Mouse (Mus musculus) intestine, embryonic 14.5 days (tissue): ENCODE results near the gene Abhd12. TPM values are rescaled to one million over a fixed set of nuclear protein-coding genes. Genes with fewer than 3 reads are reported as not detected.
A peak's percentile ranks its signal among the peaks of the same experiment; 100 is the strongest.
"Not testable (repeated sequence)": the region's sequence is repeated elsewhere in the genome, so short reads cannot be mapped to it uniquely, and the experiment has no call there.

ENCODE experiments used
- ATAC-seq: fragments of 200-750 bp; cut with Nextera tagmentation; replicated peaks from 2 replicates; pipeline ENCODE4 v1.8.0; 2017; ENCODE audit warnings: low read depth, moderate number of reproducible peaks, moderate TSS enrichment, moderate library complexity; ENCODE audit not compliant: low FRiP score, low TSS enrichment
- DNase-seq: peaks from one replicate; pipeline ENCODE4 v3.0.0-alpha.2; 2018; ENCODE audit warnings: low spot score
- H3K27ac ChIP-seq: fragments of 300-500 bp; sonication (generic); 2 replicates; pipeline ENCODE4 v1.5.1; 2014; ENCODE audit warnings: low read depth, mild to moderate bottlenecking, control low read depth
- H3K27me3 ChIP-seq: fragments of 300-500 bp; sonication (generic); replicated peaks from 2 replicates; pipeline ENCODE4 v1.6.1; 2014; ENCODE audit warnings: low read length, control low read depth; ENCODE audit not compliant: control insufficient read depth, insufficient read depth
- H3K36me3 ChIP-seq: fragments of 300-500 bp; sonication (generic); 2 replicates; pipeline ENCODE4 v1.6.1; 2014; ENCODE audit warnings: low read length, control low read depth; ENCODE audit not compliant: control insufficient read depth, insufficient read depth
- H3K4me1 ChIP-seq: fragments of 300-500 bp; sonication (generic); replicated peaks from 2 replicates; pipeline ENCODE4 v1.6.1; 2014; ENCODE audit warnings: low read length, control low read depth, mixed read lengths; ENCODE audit not compliant: control insufficient read depth, insufficient read depth
- H3K4me2 ChIP-seq: fragments of 300-500 bp; sonication (generic); 2 replicates; pipeline ENCODE4 v1.6.1; 2014; ENCODE audit warnings: low read length
- H3K4me3 ChIP-seq: fragments of 300-500 bp; sonication (generic); 2 replicates; pipeline ENCODE4 v1.5.1; 2014; ENCODE audit warnings: low read depth, low read length, control low read depth, mixed read lengths
- H3K9ac ChIP-seq: fragments of 300-500 bp; sonication (generic); 2 replicates; pipeline ENCODE4 v1.6.1; 2014; ENCODE audit warnings: mild to moderate bottlenecking, low read length
- H3K9me3 ChIP-seq: fragments of 300-500 bp; sonication (generic); 2 replicates; pipeline ENCODE4 v1.6.1; 2016; ENCODE audit warnings: low read length, control low read depth; ENCODE audit not compliant: control insufficient read depth
- WGBS: fragments of 180-500 bp; shearing (Covaris S2); extraction: QIAGEN DNeasy Blood & Tissue Kit; methylation state at CpG from one replicate; pipeline ENCODE4 v1.1.7; 2014; 5-methylcytosine and 5-hydroxymethylcytosine counted together
- polyA plus RNA-seq: library from polyadenylated mRNA; unstranded; fragments of >200 nt; fragmentation: Nextera tagmentation; extraction: Ambion mirVana; gene quantifications from 2 replicates; pipeline ENCODE4 v1.2.1, GENCODE M21; 2014

Gene Abhd12
- 52.1 and 53.8 TPM in 2 replicates for polyA plus RNA-seq

DNA sequence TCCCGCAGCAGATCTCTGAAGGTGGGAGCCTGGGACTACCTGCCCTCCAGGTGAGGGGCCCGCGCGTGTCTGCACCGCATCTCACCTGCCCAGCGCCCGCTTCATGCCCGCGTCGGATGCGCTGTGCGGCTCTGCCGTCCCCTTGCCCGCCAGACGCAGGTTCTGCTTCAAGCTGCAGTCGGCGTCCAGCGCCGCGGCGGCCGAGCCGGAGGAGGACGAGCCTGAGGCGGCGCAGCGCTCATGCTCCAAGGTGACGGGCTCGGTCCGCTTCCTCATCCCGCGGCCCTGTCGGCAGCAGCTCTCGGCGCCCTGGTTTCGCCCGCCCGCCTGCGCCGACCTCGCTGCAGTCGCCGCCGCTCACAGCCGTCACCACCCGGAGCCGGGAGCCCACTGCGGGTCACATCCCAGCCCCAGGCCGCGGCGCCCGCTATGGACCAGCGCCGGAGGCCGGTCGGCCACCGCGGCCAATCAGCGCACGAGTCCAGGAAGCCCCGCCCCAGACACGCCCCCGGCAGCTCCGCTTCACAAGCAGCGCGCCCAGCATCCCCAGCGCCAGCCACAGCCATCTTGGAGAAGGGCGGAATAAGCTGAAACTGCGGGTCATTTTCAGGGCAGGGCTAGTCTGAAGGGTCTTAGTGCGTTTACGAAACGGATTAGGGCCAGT is at the start of gene Abhd12:
TSS of gene Abhd12 (minus strand) at position 470 of the 664 bp plus-strand sequence.
- Histone ChIP-seq H3K9me3 (no peaks in the 10 kb centered on the region), H3K4me3 (peak within 1 kb of the TSS; percentile 78), H3K27ac (peak within 1 kb of the TSS; percentile 82), H3K9ac (peak within 1 kb of the TSS; percentile 73), H3K4me2 (peak within 1 kb of the TSS; percentile 63), H3K27me3 (no peaks in the 10 kb centered on the region), H3K4me1 (peaks cover 14% of the 10 kb centered on the region), H3K36me3 (0 out of 2 replicates have a peak, but pooled peaks cover 4% of the 10 kb centered on the region)
- ATAC-seq (peak; percentile 96), DNase-seq (peak; percentile 99)
- 0% methylated on average over 63 of the region's 72 CpGs for WGBS

DNA sequence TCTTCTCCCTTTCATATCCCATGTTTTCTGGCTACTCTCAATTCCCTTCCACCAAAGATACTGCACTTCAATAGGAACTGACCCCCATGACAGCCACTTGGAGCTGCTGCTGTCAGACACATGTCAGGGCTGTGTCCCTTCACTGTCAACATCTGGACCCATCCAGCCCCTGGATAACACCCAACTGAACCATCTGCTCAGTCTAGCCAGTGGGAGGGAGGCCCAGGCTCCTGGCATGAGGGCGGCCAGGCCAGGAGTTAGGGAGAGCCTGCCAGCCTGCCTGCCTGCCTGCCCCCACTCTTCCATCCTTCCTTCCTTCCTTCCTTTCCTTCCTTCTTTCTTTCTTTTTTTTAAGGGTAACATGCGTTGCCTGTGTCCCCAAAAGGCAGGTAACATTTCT is 46.7 kb upstream of the Abhd12 start:
- peaks cover 62% of the 10 kb centered on the region for H3K36me3 ChIP-seq
- no peak for ATAC-seq
- H3K9ac ChIP-seq = no peak overlapping the region
- no peaks in the 10 kb centered on the region for H3K4me1 ChIP-seq
- H3K4me3 ChIP-seq = no peak overlapping the region
- H3K27me3 ChIP-seq = no peaks in the 10 kb centered on the region
- no peak for DNase-seq
- 85% methylated on average over 2 of the region's 2 CpGs for WGBS
- no peaks in the 10 kb centered on the region for H3K9me3 ChIP-seq
- H3K27ac ChIP-seq = no peak overlapping the region
- no peak overlapping the region for H3K4me2 ChIP-seq

DNA sequence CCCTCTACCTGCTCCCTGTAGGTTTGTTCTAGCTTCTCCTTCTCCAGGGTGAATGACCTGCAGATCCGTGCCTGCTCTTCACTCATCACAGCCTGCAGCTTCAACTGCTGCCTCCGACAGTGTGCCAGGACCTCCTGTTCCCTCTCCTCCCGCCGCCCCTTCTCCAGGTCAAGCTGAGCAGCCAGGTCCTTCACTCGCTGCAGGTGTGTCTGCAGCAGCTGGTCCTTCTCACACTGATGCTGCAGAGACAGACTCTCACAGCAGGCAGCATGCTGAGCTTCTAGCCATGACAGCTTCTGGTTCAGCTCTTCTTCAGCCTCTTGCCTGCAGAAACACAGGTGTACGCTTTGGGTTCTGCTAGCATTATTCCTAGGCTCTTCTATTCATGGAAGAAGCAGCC is 45.5 kb upstream of the Abhd12 start:
- ATAC-seq (no peak), DNase-seq (no peak)
- Histone ChIP-seq H3K4me2 (no peak overlapping the region), H3K27me3 (no peaks in the 10 kb centered on the region), H3K4me3 (no peak overlapping the region), H3K9ac (no peak overlapping the region), H3K36me3 (peaks cover 51% of the 10 kb centered on the region), H3K27ac (no peak overlapping the region), H3K4me1 (no peaks in the 10 kb centered on the region), H3K9me3 (no peaks in the 10 kb centered on the region)
- 85% methylated on average over 6 of the region's 6 CpGs for WGBS

DNA sequence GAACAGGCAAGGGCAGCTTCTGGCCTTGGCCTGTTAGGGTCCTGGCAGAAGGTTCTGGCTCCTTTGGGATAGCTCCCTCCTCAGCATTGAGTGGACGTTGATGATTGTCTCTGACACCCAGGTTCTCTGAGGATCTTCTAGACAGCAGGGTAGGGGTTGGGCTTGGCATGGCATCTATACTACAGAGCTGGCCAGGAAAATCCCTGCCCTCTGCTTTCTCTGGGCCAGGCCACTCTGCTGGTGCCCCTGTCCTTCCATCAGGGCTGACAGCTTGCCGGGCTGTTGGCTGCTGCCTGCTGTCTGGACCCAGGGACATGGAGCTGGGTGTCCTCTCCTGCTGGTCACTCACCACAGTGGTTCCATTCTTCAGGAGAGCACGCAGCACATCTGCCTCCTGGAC is 45.1 kb upstream of the Abhd12 start:
- Histone ChIP-seq H3K4me3 (no peak overlapping the region), H3K27me3 (no peaks in the 10 kb centered on the region), H3K4me2 (no peak overlapping the region), H3K4me1 (no peaks in the 10 kb centered on the region), H3K9ac (no peak overlapping the region), H3K27ac (no peak overlapping the region), H3K9me3 (no peaks in the 10 kb centered on the region), H3K36me3 (peaks cover 51% of the 10 kb centered on the region)
- ATAC-seq = no peak
- DNase-seq = no peak
- 93% methylated on average over 3 of the region's 3 CpGs for WGBS

DNA sequence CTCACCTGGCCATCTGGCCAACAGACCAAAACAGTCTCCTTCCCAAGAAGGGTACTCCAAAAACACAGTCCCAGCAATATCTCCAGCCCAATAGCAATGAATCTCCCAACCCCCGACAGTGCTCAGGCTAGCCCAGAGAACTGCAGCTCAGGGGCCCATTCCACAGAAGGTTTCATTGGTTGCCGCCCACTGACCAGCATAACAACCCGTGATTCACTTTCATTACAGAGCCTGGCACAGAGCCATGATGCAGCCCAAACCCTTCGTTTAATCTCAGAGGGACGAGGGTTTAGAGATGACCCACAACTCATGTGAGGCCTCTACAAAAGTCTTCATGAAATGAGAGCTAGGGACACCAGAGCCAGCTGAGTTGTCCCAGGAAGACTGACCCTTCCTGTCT is 44.2 kb upstream of the Abhd12 start:
- ATAC-seq (no peak), DNase-seq (no peak)
- WGBS = 82% methylated on average over 5 of the region's 5 CpGs
- Histone ChIP-seq H3K9me3 (no peaks in the 10 kb centered on the region), H3K4me1 (no peaks in the 10 kb centered on the region), H3K27ac (no peak overlapping the region), H3K4me3 (no peak overlapping the region), H3K9ac (no peak overlapping the region), H3K36me3 (peaks cover 50% of the 10 kb centered on the region), H3K4me2 (no peak overlapping the region), H3K27me3 (no peaks in the 10 kb centered on the region)

DNA sequence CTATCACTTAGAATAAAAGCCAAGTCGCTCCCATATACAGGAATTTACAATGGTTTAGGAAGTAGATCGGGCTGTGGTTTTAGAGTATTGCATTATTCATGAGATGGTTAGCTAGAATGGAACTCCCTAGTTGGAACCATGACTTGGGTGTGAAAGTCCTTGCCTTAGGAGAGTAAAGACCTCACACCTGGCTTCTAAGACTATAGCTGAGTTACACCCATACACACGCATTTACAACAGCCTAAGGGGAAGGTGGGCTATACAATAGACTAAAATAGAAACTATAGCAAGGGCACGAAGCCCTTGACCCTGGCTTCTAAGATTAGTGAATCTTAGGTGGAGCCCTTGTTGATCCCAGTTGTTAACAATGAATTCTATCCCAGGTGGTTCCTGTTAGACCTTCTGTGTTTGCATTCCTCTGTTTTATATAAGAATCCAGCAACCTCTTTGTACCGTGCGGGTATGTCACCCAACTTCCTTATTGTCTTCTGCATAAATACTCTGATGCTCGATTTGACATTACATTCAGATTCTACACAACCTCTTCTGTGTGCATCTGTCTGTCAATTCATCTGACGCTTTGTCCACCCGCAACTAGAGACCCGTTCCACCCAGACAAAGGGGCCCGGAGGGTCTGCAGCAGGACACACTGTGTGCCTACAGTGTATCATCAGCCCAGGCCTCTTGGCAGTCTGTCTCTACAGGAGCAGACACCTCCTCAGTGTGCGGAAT is 43.5 kb upstream of the Abhd12 start:
- not testable (repeated sequence) for H3K4me2 ChIP-seq, H3K27ac ChIP-seq, H3K27me3 ChIP-seq, H3K4me3 ChIP-seq, DNase-seq, H3K9ac ChIP-seq, ATAC-seq, H3K4me1 ChIP-seq, H3K9me3 ChIP-seq
- 89% methylated on average over 12 of the region's 12 CpGs for WGBS
- H3K36me3 ChIP-seq = peaks cover 53% of the 10 kb centered on the region

DNA sequence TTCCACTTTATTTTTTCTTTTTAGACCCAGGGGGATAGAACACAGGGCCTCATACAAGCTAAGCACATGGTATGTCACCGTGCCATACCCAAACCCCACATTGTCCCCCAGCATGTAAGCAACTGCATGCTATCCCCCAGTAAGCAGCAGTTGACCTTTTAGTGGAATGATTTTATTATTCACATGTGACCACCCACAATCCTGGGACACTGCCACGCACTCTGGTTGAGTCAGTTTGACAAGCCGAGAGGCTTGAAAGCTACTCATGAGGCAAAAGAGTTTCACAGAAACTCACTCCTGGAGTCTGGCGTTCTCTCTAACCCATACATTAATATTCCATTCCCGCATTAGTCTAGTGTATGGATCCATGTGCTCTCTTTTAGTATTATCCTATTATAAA is 42.8 kb upstream of the Abhd12 start:
- not testable (repeated sequence) for H3K27me3 ChIP-seq, H3K9me3 ChIP-seq, H3K9ac ChIP-seq, ATAC-seq, H3K4me3 ChIP-seq, H3K27ac ChIP-seq, DNase-seq, H3K4me2 ChIP-seq, H3K4me1 ChIP-seq
- H3K36me3 ChIP-seq = peaks cover 46% of the 10 kb centered on the region
- WGBS = 92% methylated on average over 5 of the region's 5 CpGs

DNA sequence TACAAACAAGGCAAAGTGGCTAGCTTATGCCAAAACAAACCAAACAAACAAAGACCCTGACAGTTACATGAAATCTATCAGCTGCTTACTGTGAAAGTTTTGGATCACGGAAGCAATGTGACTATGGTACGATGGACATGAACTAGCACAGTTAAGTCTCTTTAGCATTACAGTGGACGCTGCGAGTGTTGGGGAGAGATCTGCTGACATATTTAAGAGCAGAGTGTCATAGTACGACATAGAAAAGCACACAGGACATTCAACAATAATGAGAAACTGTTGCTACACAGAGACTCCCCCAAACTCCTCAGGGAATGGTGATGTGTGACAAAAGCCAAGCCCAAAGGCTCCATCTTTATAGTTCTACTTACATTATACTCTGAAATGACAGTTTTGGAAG is 39.5 kb upstream of the Abhd12 start:
- Histone ChIP-seq H3K27me3 (no peaks in the 10 kb centered on the region), H3K4me2 (no peak overlapping the region), H3K4me3 (no peak overlapping the region), H3K9me3 (no peaks in the 10 kb centered on the region), H3K9ac (no peak overlapping the region), H3K4me1 (no peaks in the 10 kb centered on the region), H3K27ac (no peak overlapping the region), H3K36me3 (peaks cover 30% of the 10 kb centered on the region)
- 90% methylated on average over 5 of the region's 5 CpGs for WGBS
- no peak for ATAC-seq
- no peak for DNase-seq

DNA sequence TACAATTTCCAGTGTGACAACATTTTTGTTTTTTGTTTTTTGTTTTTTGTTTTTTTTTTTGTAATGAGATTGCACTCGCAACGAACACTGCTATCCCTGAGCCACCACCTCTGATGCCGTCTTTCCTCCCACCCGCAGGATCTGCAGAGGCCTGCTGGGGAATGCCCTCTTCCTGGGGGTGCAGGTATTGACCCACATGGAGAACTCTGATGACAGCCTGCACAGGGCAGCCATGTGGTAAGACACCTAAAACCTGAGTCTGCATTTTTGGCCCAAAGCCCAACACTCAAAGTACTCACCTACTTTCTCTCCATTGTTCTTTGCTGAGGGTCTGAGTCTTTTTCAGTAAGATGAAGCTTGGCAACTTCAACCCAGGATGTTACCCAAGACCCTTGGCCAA is 30.1 kb upstream of the Abhd12 start:
- ATAC-seq = no peak
- Histone ChIP-seq H3K4me1 (no peaks in the 10 kb centered on the region), H3K9me3 (no peaks in the 10 kb centered on the region), H3K27me3 (no peaks in the 10 kb centered on the region), H3K27ac (no peak overlapping the region), H3K4me3 (no peak overlapping the region), H3K36me3 (peaks cover 70% of the 10 kb centered on the region), H3K9ac (no peak overlapping the region), H3K4me2 (no peak overlapping the region)
- WGBS = 90% methylated on average over 4 of the region's 4 CpGs
- DNase-seq = no peak
